Mouse (Mus musculus) adrenal gland, postnatal 14 days (tissue): Measurements from ENCODE around the gene Zbtb17. TPM values are rescaled to one million over a fixed set of nuclear protein-coding genes. Genes with fewer than 3 reads are reported as not detected.

Source experiments
- DNase-seq: peaks from one replicate; pipeline ENCODE4 v3.0.0; 2021; ENCODE audit warnings: mixed read lengths
- total RNA-seq: library from RNA; stranded (reverse); gene quantifications from 2 replicates; pipeline ENCODE4 v1.2.3, GENCODE M21; 2021

Zbtb17 gene
- total RNA-seq, 1 experiment from 2014 or later: 17.0 TPM

DNA sequence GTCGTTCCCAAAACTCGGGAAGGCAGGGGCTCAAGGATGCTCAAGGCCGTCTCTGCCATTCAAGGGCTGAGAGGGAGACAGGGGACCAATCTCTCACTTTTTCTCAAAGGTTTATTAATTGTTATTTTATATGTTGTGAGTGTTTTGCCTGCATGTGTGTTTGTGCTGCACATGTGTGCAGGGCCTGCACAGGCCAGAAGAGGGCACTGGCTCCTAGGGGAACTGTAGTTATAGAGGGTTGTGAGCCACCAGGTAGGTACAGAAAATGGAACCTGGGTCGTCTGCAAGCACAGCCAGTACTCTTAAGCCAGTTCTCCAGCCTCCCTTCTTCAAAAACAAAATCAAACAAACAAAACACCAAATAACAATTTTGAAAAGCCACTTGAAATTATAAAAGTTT lies 44.2 kb downstream of the Zbtb17 start:
- DNase-seq: peak; percentile 62

DNA sequence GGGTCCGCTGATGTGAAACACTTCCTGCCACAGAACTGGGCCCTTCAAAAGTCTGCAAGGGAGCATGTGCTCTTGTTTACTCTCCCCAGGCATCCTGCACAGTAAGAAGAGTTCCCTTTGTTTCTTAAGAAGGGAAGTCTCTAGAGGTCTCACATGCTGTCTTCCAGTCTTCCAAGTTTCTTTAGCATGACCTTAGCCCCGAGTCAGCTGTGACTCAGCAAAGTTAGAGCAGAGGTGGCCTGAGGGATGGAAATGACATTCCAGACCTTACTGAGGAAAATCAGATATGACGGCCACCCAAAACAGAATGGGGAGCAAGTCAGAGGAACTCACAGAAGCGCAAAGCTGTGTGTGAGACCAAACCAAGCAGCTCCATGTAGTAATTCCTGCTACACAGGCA lies 56.2 kb downstream of the Zbtb17 start:
- DNase-seq: no peak

DNA sequence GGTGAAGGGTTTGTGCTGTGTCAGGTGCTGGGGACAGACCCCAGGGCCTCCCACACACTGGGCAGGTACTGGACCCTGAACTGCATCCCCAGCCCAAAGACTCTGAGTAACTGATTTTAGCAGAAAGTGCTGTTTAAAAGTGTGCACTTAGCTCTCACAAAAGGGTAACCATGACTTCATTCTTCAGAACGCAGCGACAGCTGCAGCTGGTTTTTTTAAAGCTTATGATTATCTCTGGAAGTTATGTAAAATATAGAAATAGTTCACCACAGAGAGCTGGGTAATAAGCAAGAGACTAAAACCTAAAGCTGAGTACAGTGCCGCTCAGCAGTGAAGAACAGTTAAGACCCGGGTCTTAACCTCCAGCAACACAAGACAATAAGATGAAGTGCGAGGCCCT lies 56.6 kb downstream of the Zbtb17 start:
- DNase-seq: no peak

DNA sequence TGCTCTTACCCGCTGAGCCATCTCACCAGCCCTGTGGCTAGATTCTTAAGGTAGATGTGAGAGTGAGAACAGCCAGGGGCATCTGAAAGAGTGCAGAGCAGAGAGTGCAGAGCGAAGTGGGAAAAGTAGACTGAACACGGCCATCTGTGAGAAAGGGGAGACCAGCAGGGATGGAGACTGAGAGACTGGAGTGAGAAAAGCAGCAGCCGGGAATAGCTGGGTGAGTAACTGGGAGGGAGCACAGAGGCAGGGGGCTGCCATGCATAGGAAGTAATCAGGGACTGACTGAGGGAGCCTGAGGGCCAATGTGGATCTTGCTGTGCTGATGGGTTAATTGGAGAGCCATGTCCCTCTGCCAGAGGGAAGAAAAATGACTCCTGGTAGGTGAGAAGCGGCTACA lies 58.3 kb downstream of the Zbtb17 start:
- no peak for DNase-seq

DNA sequence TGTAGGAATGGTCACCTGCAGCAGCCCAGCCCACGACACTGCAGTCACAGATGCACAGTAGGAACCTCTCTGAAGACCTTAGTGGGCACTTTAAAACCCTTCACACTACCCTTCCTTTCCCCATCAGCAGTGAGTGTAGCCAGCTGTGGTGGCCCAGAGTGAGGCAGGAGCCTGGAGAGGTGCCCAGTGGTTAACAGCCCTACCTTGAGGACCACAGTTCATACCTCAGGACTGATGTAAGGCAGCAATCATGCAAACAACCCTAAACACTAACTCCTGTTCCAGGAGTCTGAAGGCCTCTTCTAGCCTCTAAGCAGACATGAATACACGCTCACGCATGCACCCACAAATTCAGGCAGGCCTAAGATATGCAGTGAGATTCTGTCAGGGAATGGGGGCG lies 60.0 kb downstream of the Zbtb17 start:
- DNase-seq: no peak

DNA sequence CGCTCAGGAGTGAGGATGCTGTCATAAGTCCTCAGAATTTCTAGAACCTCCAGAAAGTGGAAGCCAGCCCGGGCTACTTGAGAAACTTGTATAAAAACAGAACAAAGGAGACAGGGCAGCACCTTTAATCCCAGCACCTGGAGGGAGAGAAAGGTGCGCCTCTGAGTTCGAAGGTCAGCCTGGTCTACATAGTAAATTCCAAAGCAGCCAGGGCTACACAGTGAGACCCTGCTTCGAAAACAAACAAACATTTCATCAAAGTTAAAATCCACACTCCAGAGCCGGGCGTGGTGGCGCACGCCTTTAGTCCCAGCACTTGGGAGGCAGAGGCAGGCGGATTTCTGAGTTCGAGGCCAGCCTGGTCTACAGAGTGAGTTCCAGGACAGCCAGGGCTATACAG lies 61.4 kb downstream of the Zbtb17 start:
- no peak for DNase-seq

DNA sequence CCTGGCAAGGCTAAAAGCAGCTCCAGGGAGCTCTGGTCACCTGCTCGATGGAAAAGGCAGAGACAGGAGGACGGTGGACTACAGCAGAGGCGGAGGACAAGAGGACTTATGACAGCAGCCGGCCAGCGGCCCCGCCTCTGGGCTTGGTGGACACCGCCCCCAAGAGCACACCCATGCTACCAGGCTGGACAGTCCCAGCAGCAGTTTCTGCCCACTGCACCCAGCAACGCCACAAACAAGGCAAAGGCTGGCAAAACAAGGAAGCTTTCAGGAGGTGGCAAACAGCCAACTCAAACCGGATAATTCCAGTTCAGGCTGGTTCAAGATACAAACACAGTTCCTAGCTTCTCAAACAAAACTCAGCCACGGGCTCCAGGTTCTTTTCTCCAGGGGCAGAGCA lies 61.9 kb downstream of the Zbtb17 start:
- peak; percentile 89 for DNase-seq

DNA sequence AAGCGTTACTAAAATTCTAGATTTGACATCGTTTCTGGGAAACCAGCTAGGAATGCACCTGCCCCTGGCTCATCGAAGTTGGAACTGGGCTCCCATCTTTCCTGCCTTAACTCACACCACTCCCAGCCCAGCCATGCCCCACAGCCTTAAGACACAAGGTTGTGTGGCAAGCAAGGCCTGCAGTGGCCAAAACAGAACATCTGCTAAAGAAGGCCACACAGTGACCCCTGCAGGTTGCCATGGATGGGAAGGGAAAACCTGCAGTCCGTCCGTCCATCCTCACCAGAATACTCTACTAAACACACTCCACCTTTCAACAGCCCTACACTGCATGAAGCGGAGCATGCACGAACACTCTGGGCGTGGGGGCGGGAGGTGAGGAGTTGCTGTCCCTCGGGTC lies 62.4 kb downstream of the Zbtb17 start:
- DNase-seq: peak; percentile 69

DNA sequence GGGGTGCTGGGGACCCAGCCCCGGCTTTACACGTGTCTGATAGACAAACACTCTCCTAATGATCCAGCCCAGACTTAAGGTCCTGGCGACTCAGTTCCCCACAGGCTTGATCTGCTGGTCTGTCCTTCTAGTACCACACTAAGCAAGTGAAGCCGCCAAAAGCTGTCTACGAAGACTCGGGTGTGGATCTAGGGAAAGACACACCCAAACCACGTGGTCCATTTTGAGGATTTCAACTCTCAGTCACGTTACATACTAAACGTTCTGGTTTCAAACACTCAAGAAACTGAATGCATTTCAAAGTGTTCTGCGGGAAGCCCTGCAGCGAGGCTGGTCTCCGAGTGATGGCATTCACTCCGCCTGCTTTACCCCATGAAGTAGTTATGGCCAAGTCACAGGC lies 66.0 kb downstream of the Zbtb17 start:
- DNase-seq: no peak

DNA sequence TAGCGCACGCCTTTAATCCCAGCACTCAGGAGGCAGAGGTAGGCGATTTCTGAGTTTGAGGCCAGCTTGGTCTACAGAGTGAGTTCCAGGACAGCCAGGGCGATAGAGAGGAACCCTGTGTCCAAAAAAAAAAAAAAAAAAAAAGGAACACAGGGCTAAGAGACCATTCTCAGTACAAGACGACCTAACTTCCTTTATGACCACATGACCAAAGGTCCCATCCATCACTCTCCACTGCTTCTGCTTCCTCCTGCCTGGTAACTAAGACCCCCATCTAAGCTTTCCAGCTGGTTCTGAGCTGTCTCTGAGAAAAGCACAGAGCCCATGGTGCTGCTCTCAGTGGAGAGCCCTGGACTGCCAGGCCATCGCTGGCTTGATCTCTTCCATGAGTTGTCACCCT lies 67.7 kb downstream of the Zbtb17 start:
- DNase-seq: no peak

DNA sequence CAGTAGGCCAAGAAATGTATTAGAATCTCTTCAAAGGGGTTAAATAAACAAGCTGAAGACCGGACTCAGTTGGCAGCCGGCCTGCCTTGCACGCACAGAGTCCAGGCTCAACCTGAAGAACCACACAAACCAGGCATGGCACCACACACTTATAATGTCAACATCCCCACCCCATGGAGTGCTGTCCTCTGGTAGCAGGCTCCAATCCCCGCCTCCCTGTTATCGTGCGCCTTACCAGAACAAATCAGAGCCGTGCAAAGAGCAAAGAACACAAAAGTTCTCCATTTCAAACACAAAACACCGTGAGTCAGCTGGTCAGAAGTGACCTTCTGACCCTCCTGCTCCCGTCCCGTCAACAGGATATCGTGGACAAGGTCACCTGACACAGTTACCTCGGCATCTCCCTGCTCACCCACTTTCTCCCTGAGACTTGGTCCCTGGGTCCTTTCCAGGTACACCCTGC lies 69.8 kb downstream of the Zbtb17 start:
- peak; percentile 61 for DNase-seq

Other genes starting within 250 kb of the Zbtb17 start
- gene Rsg1, start 230.7 kb upstream of the Zbtb17 start, total RNA-seq: 1.1 and 1.8 TPM in 2 replicates
- 35.9 and 36.8 TPM in 2 replicates for gene Arhgef19, start 205.2 kb upstream of the Zbtb17 start, total RNA-seq
- gene Epha2, start 143.4 kb upstream of the Zbtb17 start, total RNA-seq: 18.8 and 19.4 TPM in 2 replicates
- gene Fam131c, start 76.4 kb upstream of the Zbtb17 start, total RNA-seq: 11.0 and 16.9 TPM in 2 replicates
- gene Clcnka, start 45.9 kb upstream of the Zbtb17 start, total RNA-seq: not detected in 2 replicates
- gene Clcnkb, start 28.6 kb upstream of the Zbtb17 start, total RNA-seq: not detected in 2 replicates
- 0.19 and 1.5 TPM in 2 replicates for gene Hspb7, start 23.9 kb upstream of the Zbtb17 start, total RNA-seq
- not detected in 2 replicates for gene Srarp, start 8.5 kb upstream of the Zbtb17 start, total RNA-seq
- 50.2 and 60.0 TPM in 2 replicates for gene Spen, start 93.9 kb downstream of the Zbtb17 start, total RNA-seq
- gene Fblim1, start 161.4 kb downstream of the Zbtb17 start, total RNA-seq: 11.0 and 13.2 TPM in 2 replicates
- 9.7 and 9.9 TPM in 2 replicates for gene Tmem82, start 174.0 kb downstream of the Zbtb17 start, total RNA-seq
- 31.9 and 32.5 TPM in 2 replicates for gene Slc25a34, start 179.2 kb downstream of the Zbtb17 start, total RNA-seq
- 37.3 and 48.5 TPM in 2 replicates for gene Plekhm2, start 220.2 kb downstream of the Zbtb17 start, total RNA-seq
- 1.5 and 3.3 TPM in 2 replicates for gene Rsc1a1, start 240.9 kb downstream of the Zbtb17 start, total RNA-seq